Mouse (Mus musculus): ENCODE results near the gene Nxph1.

Gene Nxph1

GRCm38 (mm10) chr6:8948131-8948470, at the start of gene Nxph1:
Gene Nxph1, plus strand, starts transcription at chr6:8948431.
- DNase-seq (ENCODE audit: low spot score), result no peak

GRCm38 (mm10) chr6:8900021-8900728, 48.1 kb upstream of the Nxph1 start:
- DNase-seq (ENCODE audit: low spot score), result peak; percentile 45

GRCm38 (mm10) chr6:8900729-8901122, 47.5 kb upstream of the Nxph1 start:
- no peak for DNase-seq (ENCODE audit: low spot score)

- no peak for DNase-seq (ENCODE audit: low spot score)
These were observed 40.3 kb upstream of the Nxph1 start for GRCm38 (mm10) chr6:8907917-8908316.

- no peak for DNase-seq (ENCODE audit: low spot score)
These were observed 34.8 kb upstream of the Nxph1 start for GRCm38 (mm10) chr6:8913404-8913803.

GRCm38 (mm10) chr6:8914682-8915081, 33.5 kb upstream of the Nxph1 start:
- DNase-seq (ENCODE audit: low spot score), result no peak

GRCm38 (mm10) chr6:8924481-8924880, 23.8 kb upstream of the Nxph1 start:
- DNase-seq (ENCODE audit: low spot score), result no peak

GRCm38 (mm10) chr6:8935241-8935640, 13.0 kb upstream of the Nxph1 start:
- DNase-seq (ENCODE audit: low spot score), result no peak

GRCm38 (mm10) chr6:8935705-8936104, 12.5 kb upstream of the Nxph1 start:
- peak; percentile 86 for DNase-seq (ENCODE audit: low spot score)

- DNase-seq (ENCODE audit: low spot score), result no peak
These were observed 12.1 kb upstream of the Nxph1 start for GRCm38 (mm10) chr6:8936168-8936567.

- peak; percentile 15 for DNase-seq (ENCODE audit: low spot score)
These were observed 510 bp downstream of the Nxph1 start for GRCm38 (mm10) chr6:8948471-8949411.

GRCm38 (mm10) chr6:8949665-8950201, 1.5 kb downstream of the Nxph1 start:
- no peak for DNase-seq (ENCODE audit: low spot score)

- no peak for DNase-seq (ENCODE audit: low spot score)
These were observed 2.5 kb downstream of the Nxph1 start for GRCm38 (mm10) chr6:8950611-8951325.

- DNase-seq (ENCODE audit: low spot score), result peak; percentile 68
These were observed 3.1 kb downstream of the Nxph1 start for GRCm38 (mm10) chr6:8951326-8951695.

GRCm38 (mm10) chr6:8951884-8952590, 3.8 kb downstream of the Nxph1 start:
- DNase-seq (ENCODE audit: low spot score), result no peak

- no peak for DNase-seq (ENCODE audit: low spot score)
These were observed 7.7 kb downstream of the Nxph1 start for GRCm38 (mm10) chr6:8955817-8956529.

GRCm38 (mm10) chr6:8956743-8957528, 8.7 kb downstream of the Nxph1 start:
- DNase-seq (ENCODE audit: low spot score), result no peak

GRCm38 (mm10) chr6:8957529-8957887, 9.3 kb downstream of the Nxph1 start:
- no peak for DNase-seq (ENCODE audit: low spot score)

GRCm38 (mm10) chr6:8958081-8958919, 10.1 kb downstream of the Nxph1 start:
- DNase-seq (ENCODE audit: low spot score), result peak; percentile 26
